Mouse (Mus musculus) myocyte (in vitro differentiated cells): ENCODE measurements around the gene Slamf7. TPM values are rescaled to one million over a fixed set of nuclear protein-coding genes. Genes with fewer than 3 reads are reported as not detected.

Experiments
- H3K27me3 ChIP-seq: one replicate; pipeline ENCODE4 v1.6.1; 2011; ENCODE audit not compliant: control insufficient read depth, insufficient read depth, insufficient read length
- H3K36me3 ChIP-seq: one replicate; pipeline ENCODE4 v1.6.1; 2011; ENCODE audit not compliant: control insufficient read depth, insufficient read depth
- H3K4me2 ChIP-seq: one replicate; pipeline ENCODE4 v1.6.1; 2011; ENCODE audit warnings: low read depth, control low read depth
- H3K4me3 ChIP-seq: one replicate; pipeline ENCODE4 v1.5.1; 2011; ENCODE audit warnings: mild to moderate bottlenecking, control low read depth, moderate library complexity
- H3K79me2 ChIP-seq: one replicate; pipeline ENCODE4 v1.6.1; 2011; ENCODE audit not compliant: control insufficient read depth, insufficient read depth
- H3ac ChIP-seq: one replicate; pipeline ENCODE4 v1.6.1; 2011; ENCODE audit not compliant: control insufficient read depth, insufficient read length
- CEBPB ChIP-seq: IDR thresholded peaks from 2 replicates; pipeline ENCODE4 v1.6.1; 2011; ENCODE audit warnings: mild to moderate bottlenecking, moderate library complexity; ENCODE audit not compliant: poor library complexity, insufficient read depth, severe bottlenecking
- E2F4 ChIP-seq: IDR thresholded peaks from one replicate; pipeline ENCODE4 v1.6.1; 2011; ENCODE audit warnings: mild to moderate bottlenecking, control low read depth, moderate library complexity; ENCODE audit not compliant: insufficient read depth
- MAX ChIP-seq: IDR thresholded peaks from one replicate; pipeline ENCODE4 v1.6.1; 2011; ENCODE audit warnings: low read depth, mild to moderate bottlenecking, control low read depth
- MYOD1 ChIP-seq, 3 experiments: IDR thresholded peaks; one replicate each; pipeline ENCODE4 v1.6.1; 2011; ENCODE audit warnings: control low read depth in 2 of 3, low read depth in 2 of 3, mild to moderate bottlenecking in 2 of 3, moderate library complexity in 1 of 3; ENCODE audit not compliant: insufficient read length in 2 of 3, control insufficient read depth in 1 of 3
- MYOG ChIP-seq, 3 experiments: IDR thresholded peaks; one replicate each; pipeline ENCODE4 v1.6.1; 2011; ENCODE audit warnings: control low read depth in 2 of 3, low read depth in 2 of 3, mild to moderate bottlenecking in 2 of 3; ENCODE audit not compliant: insufficient read length in 2 of 3, control insufficient read depth in 1 of 3, insufficient read depth in 1 of 3
- POLR2A ChIP-seq: IDR thresholded peaks from one replicate; pipeline ENCODE4 v1.6.1; 2011; ENCODE audit warnings: low read depth, mild to moderate bottlenecking, control low read depth, moderate library complexity; ENCODE audit not compliant: insufficient read length
- POLR2AphosphoS2 ChIP-seq: IDR thresholded peaks from one replicate; pipeline ENCODE4 v1.6.1; 2011; ENCODE audit warnings: low read depth, control low read depth; ENCODE audit not compliant: insufficient read length
- REST ChIP-seq: IDR thresholded peaks from one replicate; pipeline ENCODE4 v1.6.1; 2011; ENCODE audit warnings: mild to moderate bottlenecking, control low read depth, moderate library complexity; ENCODE audit not compliant: insufficient read depth, insufficient read length
- SRF ChIP-seq: IDR thresholded peaks from one replicate; pipeline ENCODE4 v1.6.1; 2011; ENCODE audit warnings: low read depth; ENCODE audit not compliant: control insufficient read depth, insufficient read length
- TCF12 ChIP-seq: IDR thresholded peaks from one replicate; pipeline ENCODE4 v1.6.1; 2011; ENCODE audit warnings: mild to moderate bottlenecking, control low read depth; ENCODE audit not compliant: poor library complexity, insufficient read depth, severe bottlenecking
- TCF3 ChIP-seq: IDR thresholded peaks from one replicate; pipeline ENCODE4 v1.6.1; 2011; ENCODE audit warnings: low read depth, control low read depth; ENCODE audit not compliant: insufficient read length
- USF1 ChIP-seq: IDR thresholded peaks from one replicate; pipeline ENCODE4 v1.6.1; 2011; ENCODE audit warnings: low read depth, mild to moderate bottlenecking, control low read depth, moderate library complexity
- polyA plus RNA-seq: library from polyadenylated mRNA; unstranded; fragments of >200 nt; fragmentation: generic; extraction: Trizol; gene quantifications from one replicate; pipeline ENCODE4 v1.2.1, GENCODE M21; 2012; ENCODE audit warnings: missing spikeins

Slamf7 gene
- polyA plus RNA-seq, 1 experiment: not detected

- TF ChIP-seq USF1 (no peak), TCF12 (no peak), CEBPB (no peak), REST (no peak), MYOG (IDR thresholded peaks at IDR 0.05; ENCODE audit: control insufficient read depth in 1 of 3, insufficient read depth in 1 of 3, insufficient read length in 2 of 3, low read depth in 2 of 3) (no peak), MAX (no peak)
- Histone ChIP-seq H3K4me3 (no peak within 1 kb of the TSS), H3K27me3 (no peaks in the 10 kb centered on the region), H3ac (no peak within 1 kb of the TSS), H3K36me3 (no peaks in the 10 kb centered on the region), H3K4me2 (no peak within 1 kb of the TSS), H3K79me2 (no peaks in the 10 kb centered on the region)
These were observed 45.7 kb downstream of the Slamf7 start, which contains the start of gene Ly9 for GRCm38 (mm10) chr1:171607176-171607575. TSS of gene Ly9 (minus strand) at chr1:171607410.

DNA sequence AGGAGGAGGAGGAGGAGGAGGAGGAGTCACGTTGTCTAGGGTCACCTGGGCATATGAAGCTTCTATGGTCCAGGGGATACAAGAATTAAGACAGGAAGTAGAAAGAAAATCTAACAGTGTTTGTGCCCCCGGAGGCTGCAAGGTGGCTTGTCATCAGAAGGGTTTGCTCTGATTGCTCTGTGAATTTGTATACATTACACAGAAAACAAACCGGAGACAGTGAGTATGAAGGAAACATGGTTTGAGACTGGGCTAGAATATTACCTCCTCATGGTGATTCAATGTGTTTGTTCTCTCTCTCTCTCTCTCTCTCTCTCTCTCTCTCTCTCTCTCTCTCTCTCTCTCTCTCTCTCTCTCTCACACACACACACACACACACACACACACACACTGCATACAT lies 46.2 kb downstream of the Slamf7 start:
- no peak overlapping the region for H3K4me3 ChIP-seq
- no peak overlapping the region for H3K4me2 ChIP-seq
- H3K27me3 ChIP-seq: no peaks in the 10 kb centered on the region
- no peaks in the 10 kb centered on the region for H3K36me3 ChIP-seq
- H3ac ChIP-seq: no peak overlapping the region
- TF ChIP-seq USF1 (no peak), TCF3 (no peak), REST (no peak), POLR2A (no peak), CEBPB (no peak)
- H3K79me2 ChIP-seq: no peaks in the 10 kb centered on the region

DNA sequence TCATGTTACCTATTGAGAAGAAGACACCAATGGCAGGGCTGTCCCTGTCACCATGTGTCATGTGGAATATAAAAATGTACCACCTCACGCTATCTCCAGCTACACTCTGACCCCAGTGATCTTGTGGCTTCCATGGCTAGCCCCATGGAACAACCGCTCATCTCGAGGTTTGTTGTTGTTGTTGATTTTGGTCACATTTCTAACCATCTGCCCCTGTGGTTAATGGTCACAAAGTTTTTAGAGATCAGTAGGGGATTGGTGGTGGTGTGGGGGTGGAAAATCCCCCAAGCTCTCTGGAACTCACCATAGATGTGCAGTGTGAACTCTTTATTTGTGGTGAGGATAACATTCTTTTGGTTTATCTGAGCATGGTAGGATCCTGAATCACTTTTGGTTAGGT lies 48.1 kb downstream of the Slamf7 start:
- TF ChIP-seq MYOG (IDR thresholded peaks at IDR 0.05; ENCODE audit: control insufficient read depth in 1 of 3, insufficient read depth in 1 of 3, insufficient read length in 2 of 3, low read depth in 2 of 3) (no peak), TCF12 (no peak), SRF (no peak), POLR2AphosphoS2 (no peak), POLR2A (no peak), USF1 (no peak)
- Histone ChIP-seq H3K4me2 (no peak overlapping the region), H3K27me3 (no peaks in the 10 kb centered on the region), H3ac (no peak overlapping the region), H3K79me2 (no peaks in the 10 kb centered on the region), H3K4me3 (no peak overlapping the region), H3K36me3 (no peaks in the 10 kb centered on the region)

DNA sequence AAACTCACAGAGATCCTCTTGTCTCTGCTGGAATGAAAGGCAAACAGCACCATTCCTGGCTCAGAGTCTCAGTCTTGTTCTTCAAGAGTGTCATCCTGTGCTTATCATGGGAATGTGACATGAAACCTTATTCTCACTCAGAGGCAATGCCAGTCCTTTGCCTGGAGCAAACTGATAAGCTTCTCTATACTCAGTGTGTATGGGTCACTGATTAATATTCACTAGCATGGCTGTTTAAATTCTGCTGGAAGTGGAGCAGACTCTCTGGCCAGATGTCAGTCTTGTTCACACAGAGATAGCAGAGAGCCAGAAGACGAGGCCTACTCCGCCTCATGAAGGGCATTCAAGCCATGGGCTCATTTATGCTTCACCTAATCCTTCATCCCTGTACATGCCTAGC lies 68.3 kb downstream of the Slamf7 start:
- Histone ChIP-seq H3K4me3 (no peak overlapping the region), H3K79me2 (no peaks in the 10 kb centered on the region), H3K4me2 (no peak overlapping the region), H3K36me3 (no peaks in the 10 kb centered on the region), H3K27me3 (no peaks in the 10 kb centered on the region), H3ac (no peak overlapping the region)
- TF ChIP-seq E2F4 (no peak), POLR2AphosphoS2 (no peak), USF1 (no peak), MAX (no peak), CEBPB (no peak), TCF12 (no peak), MYOD1 (IDR thresholded peaks at IDR 0.05; ENCODE audit: control insufficient read depth in 1 of 3, insufficient read length in 2 of 3, low read depth in 2 of 3) (no peak), POLR2A (no peak), REST (no peak), TCF3 (no peak), SRF (no peak), MYOG (IDR thresholded peaks at IDR 0.05; ENCODE audit: control insufficient read depth in 1 of 3, insufficient read depth in 1 of 3, insufficient read length in 2 of 3, low read depth in 2 of 3) (no peak)

Other genes starting within 250 kb of the Slamf7 start
- gene Usf1, start 241.7 kb downstream of the Slamf7 start, polyA plus RNA-seq: 106 TPM
- 0.41 TPM for gene Tstd1, start 234.2 kb downstream of the Slamf7 start, polyA plus RNA-seq
- 24.2 TPM for gene F11r, start 215.5 kb downstream of the Slamf7 start, polyA plus RNA-seq
- gene Alyref2, start 149.6 kb downstream of the Slamf7 start, polyA plus RNA-seq: 6.6 TPM
- gene Itln1, start 117.7 kb downstream of the Slamf7 start, polyA plus RNA-seq: not detected
- gene Cd244a, start 93.8 kb downstream of the Slamf7 start, polyA plus RNA-seq: 0.04 TPM
- gene Ly9, start 45.6 kb downstream of the Slamf7 start, polyA plus RNA-seq: not detected
- gene Cd48, start 29.0 kb upstream of the Slamf7 start, polyA plus RNA-seq: not detected
- not detected for gene Slamf1, start 114.1 kb upstream of the Slamf7 start, polyA plus RNA-seq
- not detected for gene Cd84, start 186.7 kb upstream of the Slamf7 start, polyA plus RNA-seq
- not detected for gene Gm10521, start 242.6 kb upstream of the Slamf7 start, polyA plus RNA-seq